Mouse (Mus musculus): Measurements from ENCODE around the gene Parp16. TPM values are rescaled to one million over a fixed set of nuclear protein-coding genes. Genes with fewer than 3 reads are reported as not detected.
"Not testable (repeated sequence)": the region's sequence is repeated elsewhere in the genome, so short reads cannot be mapped to it uniquely, and the experiment has no call there.

The Parp16 gene
- total RNA-seq, 2 experiments from 2014 or later: 3.8 to 5.3 TPM

DNA sequence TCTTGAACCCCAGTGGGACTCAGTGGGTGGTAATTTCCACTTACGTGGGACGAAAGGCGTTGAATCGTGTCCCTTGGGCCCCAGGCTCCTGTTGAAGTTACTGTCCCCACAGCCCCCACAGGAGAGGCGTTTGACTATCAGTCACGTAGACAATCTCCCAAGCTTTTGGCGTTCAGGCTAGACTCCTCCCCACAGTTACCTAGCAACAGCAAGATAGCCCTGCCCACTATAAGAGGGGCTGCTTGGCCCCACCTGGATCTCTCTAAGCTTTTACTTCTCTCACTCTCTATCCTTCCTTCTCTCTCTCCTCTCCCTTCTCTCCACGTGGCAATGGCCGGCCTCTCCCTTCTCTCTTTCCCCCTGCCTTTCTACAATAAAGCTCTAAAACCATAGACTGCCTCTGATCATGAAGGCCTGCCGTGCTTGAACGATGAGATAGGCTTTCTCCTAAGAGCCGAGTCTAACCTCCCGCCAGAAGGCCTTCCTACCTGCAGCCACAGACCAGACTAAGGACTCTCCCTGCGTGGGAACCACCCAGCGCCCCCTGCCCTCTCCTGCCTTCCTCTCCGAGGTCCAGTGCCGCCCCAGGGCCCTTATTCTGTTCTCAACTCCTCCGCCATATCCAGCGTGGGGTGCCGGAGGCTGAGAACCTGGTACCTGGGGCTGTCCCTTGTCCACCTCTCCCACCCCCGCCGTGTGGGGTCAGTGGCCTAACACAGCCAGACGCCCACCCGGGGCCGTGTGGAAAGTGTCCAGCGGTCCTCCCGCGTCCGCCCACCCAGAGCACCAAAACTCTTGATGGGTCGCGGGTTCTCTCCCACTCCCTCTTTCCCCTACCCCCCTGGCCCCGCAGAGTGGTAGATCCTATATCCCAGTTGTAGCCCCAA is 13.4 kb downstream of the Parp16 start:
- DNase-seq: no peak

DNA sequence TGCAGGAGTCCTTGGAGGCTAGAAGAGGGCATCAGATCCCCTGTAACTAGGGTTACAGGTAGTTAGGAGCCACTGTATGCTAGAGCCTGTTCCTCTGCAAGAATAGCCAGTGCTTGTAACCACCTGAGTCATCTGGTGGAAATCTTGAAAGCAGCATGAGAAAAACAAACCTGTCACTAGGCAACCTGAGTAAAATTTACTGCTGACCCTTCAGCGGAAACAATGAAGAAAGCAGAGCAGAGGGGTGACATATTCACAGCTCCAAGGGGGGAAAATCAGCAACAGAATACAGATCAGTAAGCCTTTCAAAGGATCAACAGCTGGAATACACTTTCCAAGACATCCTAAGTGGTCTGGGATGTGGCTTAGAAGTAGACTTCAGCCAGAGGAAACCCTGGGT is 16.4 kb downstream of the Parp16 start:
- DNase-seq: no peak

DNA sequence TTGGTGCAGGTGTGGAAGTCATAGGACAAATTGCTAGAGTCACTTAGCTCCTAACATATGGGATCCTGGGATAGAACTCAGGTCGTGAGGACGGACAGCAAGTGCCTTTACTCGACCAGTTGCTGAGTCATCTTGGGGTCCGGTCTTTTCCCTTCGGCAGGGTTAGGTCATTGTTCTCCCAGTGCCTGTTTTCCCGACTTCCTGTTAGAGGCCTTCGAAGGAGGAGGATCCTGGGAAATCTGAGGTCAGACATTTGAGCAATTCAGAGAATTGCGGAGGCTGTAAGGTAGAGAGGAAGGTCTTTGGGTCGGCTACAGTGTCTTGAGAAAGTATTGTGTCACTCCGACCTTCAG is 19.2 kb downstream of the Parp16 start:
- DNase-seq: no peak

DNA sequence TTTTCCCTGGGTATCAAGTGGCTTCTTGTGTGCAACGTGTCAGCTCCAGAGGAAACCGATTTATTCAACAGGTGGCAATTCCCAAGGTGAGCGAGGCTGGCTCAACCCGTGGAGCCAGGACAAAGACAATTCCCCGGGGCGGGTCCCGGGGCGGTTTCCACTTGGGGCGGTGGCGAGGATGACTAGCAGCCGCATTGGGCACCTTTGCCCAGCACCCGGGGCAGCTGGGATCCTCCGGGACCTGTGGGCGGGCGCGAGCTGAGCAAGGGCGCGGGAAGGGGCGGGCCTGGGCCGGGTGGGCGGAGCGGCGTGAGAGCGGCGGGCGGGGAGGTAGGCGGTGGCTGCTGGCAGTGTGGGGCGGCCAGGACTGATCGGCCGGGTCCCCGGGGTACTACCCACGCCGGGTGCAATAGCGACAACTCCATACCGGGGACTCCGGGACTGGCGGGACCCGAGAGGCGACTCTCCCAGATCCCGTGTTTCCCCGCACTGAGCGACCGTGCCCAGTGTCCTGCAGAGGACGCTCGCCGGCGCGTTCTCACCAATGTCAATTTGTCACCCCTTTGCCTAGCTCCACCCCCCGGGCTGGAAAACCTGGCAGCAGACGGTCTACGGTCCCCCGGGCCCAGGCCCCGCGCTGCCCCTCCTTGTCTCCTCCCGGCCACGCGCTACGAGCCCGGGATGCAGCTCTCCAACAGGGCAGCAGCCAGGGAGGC is 19.8 kb downstream of the Parp16 start:
- peak; percentile 92 for DNase-seq

- no peak for DNase-seq
These were observed 20.5 kb downstream of the Parp16 start for GRCm38 (mm10) chr9:65215494-65216126.

- no peak for DNase-seq
These were observed 21.8 kb downstream of the Parp16 start for GRCm38 (mm10) chr9:65216972-65217371.

- peak; percentile 55 for DNase-seq
These were observed 22.5 kb downstream of the Parp16 start for GRCm38 (mm10) chr9:65217661-65218060.

DNA sequence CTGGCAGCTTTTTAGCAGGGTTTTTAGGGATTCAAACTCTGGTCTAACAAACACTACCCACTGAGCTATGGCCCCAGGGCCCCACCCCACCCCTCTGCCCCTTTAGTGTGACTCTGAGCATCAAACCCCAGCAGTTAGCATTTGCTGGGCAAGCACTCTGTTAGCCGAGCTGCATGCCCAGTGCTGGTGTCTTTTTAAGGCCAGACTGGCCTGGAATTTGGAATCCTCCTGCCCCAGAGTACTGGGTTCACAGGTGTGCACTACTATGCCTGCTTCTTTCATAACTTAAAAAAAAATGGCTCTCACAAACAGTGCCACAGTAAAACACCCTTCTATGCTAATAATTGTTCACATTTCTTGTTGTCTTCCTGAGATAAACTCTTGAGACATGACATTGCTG is 23.8 kb downstream of the Parp16 start:
- no peak for DNase-seq

DNA sequence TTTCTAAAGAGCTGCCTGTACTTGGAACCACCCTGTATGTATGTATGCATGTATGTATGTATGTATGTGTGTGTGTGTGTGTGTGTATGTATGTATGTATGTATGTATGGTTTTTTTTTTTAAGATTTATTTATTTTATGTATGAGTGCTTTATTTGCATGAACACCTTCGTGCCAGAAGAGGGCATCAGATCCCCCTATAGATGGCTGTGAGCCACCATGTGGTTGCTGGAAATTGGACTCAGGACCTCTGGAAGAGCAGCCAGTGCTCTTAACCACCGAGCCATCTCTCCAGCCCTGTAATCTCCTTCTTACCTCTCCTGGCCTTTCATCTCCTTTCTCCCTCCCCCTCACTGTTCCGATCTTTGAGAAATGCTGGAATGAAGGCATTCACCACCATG is 25.2 kb downstream of the Parp16 start:
- DNase-seq: not testable (repeated sequence)

DNA sequence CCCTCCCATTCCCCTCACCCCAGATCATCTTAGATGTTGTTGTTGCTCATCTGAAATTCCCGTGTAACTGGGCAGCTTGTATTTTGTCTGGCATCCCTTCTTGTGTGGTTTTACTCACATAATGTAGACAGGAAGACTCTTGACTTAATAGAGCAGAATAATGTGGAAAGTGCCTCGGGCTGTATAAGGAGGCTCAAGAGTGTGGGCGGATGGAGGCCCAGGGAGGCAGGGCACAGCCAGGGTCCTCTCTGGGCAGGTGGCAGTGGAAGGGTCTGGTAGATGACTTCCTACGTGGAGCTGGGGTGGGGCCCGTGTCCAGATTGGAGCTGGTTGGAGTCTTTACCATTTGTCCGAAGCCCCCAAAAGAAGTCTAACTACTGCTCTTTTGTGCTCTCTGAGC is 28.8 kb downstream of the Parp16 start:
- no peak for DNase-seq

GRCm38 (mm10) chr9:65225795-65226194 is 30.6 kb downstream of the Parp16 start:
- no peak for DNase-seq

- no peak for DNase-seq
These were observed 35.1 kb downstream of the Parp16 start for GRCm38 (mm10) chr9:65230250-65230649.

DNA sequence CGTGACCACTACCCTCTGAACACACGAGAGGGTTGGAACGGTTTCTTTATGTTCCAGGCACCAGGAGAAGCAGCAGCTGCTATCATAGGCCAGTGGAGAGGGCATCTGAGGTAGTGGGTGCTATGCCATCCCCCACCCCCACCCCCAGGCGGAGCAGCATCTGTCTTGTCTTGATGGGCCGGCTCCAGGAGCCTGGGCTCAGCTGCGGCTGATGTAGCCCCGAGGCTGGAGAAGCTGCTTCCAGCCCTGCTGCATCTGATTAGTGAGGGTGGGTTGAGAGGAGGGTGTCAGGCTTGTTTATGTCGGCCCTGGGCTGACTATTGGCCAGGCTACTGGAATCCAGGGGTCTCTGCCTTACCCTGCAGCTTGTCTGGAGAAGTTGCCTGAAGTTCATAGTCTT is 36.1 kb downstream of the Parp16 start:
- peak; percentile 21 for DNase-seq

- DNase-seq: no peak
These were observed 38.3 kb downstream of the Parp16 start for GRCm38 (mm10) chr9:65233243-65233985.

DNA sequence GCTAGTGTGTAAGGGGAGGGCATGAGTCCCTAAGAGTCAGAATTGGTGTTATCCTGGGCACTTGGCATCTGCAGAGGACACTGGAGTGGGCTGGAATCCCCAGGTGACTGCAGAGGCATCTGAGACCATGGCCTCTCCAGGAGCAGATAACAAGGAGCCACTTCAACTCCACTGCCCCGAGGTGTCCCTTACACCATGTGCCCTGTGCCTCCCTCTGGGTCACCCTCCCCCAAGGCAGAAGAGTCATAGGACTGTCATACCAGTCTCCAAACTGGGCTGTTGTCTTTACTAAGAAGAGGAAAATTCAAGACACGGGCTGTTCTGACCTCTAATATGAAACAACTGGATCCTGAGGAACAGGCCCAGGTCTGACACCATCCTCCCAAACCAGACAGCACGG is 39.6 kb downstream of the Parp16 start:
- DNase-seq: no peak

DNA sequence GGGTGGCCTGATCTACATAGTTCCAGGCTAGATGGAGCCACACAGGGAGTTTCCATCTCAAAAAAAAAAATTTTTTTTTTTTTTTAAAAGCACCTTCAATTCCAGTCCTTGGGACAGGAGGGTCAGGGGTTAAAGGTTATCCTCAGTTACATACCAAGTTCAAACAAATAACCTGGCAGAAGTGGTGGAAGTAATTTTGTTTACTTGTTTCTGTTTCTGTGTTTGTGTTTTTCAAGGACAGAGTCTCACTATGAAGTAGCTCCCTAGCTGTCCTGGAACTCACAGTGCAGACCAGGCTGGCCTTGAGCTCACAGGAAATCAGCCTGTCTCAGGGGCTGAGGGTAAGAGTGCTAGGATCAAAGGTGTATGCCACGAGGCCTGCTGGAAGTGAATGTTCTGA is 40.4 kb downstream of the Parp16 start:
- no peak for DNase-seq

- peak; percentile 26 for DNase-seq
These were observed 42.5 kb downstream of the Parp16 start for GRCm38 (mm10) chr9:65237616-65238015.

DNA sequence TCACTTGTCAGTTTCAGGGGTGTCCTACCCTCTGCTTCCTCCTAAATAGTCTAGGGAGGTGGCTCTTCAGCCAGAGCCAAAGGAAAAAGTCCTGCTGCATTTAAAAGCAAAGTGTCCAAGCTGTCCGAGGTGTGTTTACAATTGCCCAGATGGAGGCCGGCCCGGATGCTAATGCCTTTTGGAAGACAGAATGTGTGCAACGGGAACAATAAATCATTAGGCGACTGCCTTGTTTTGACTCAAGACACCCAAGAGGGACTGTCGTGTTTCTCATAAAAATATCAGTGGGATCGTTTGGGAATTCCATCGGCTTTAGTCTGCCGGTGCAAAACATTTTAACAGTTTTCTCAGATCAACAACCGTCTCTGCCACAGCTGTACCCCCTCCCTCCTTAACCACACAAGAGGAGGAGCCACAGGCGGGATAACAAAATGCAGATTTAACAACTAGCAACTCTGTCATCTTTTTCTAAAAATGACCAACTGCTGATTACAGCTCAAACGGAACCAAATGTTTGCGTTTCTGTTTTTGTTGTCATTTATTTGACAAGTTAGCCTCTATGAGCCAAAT is 43.1 kb downstream of the Parp16 start:
- peak; percentile 37 for DNase-seq

GRCm38 (mm10) chr9:65239176-65239575 is 44.0 kb downstream of the Parp16 start:
- DNase-seq: no peak

- no peak for DNase-seq
These were observed 44.6 kb downstream of the Parp16 start for GRCm38 (mm10) chr9:65239731-65240130.

DNA sequence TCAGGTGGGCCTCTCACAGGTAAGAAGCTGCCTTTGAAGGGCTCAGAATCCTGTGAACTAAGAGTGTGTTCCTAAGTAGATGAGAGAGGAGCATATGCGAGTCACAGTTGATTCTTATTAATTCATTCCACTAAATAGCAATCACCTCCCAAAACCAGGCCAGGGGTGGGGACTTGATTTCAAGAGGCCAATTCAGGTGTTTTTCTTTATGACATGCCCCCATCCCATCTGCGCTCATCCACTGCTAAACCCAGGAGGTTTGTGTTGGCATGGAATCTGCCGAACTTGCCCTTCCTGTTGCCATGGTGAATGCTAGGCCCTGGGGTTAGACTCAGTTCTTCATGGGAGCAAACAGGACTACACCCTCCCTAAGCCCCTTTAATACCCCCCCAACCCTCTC is 45.4 kb downstream of the Parp16 start:
- no peak for DNase-seq

- no peak for DNase-seq
These were observed 46.8 kb downstream of the Parp16 start for GRCm38 (mm10) chr9:65241973-65242372.

Data from gastrocnemius, postnatal 25 days (tissue).